Mouse (Mus musculus) lung, postnatal 0 days (tissue): ENCODE data around the gene Sin3a. TPM values are rescaled to one million over a fixed set of nuclear protein-coding genes. Genes with fewer than 3 reads are reported as not detected.

Experiments
- ATAC-seq: fragments of 200-750 bp; cut with Nextera tagmentation; 2 replicates; pipeline ENCODE4 v1.8.0; 2017; ENCODE audit warnings: moderate library complexity
- DNase-seq: peaks from one replicate; pipeline ENCODE4 v3.0.0-alpha.2; 2016; ENCODE audit warnings: low spot score
- H3K27ac ChIP-seq: fragments of 300-500 bp; sonication (generic); 2 replicates; pipeline ENCODE4 v1.5.1; 2014; ENCODE audit warnings: antibody characterized with exemption, mild to moderate bottlenecking, low read length, mixed read lengths
- H3K27me3 ChIP-seq: fragments of 300-500 bp; sonication (generic); replicated peaks from 2 replicates; pipeline ENCODE4 v1.6.1; 2014; ENCODE audit warnings: low read length, mixed read lengths; ENCODE audit not compliant: insufficient read depth
- H3K36me3 ChIP-seq: fragments of 300-500 bp; sonication (generic); 2 replicates; pipeline ENCODE4 v1.6.1; 2014; ENCODE audit warnings: low read length, mixed read lengths; ENCODE audit not compliant: insufficient read depth
- H3K4me1 ChIP-seq: fragments of 300-500 bp; sonication (generic); 2 replicates; pipeline ENCODE4 v1.6.1; 2014; ENCODE audit warnings: antibody characterized with exemption, low read depth, low read length, mixed read lengths; ENCODE audit not compliant: insufficient read depth
- H3K4me2 ChIP-seq: fragments of 300-500 bp; sonication (generic); replicated peaks from 2 replicates; pipeline ENCODE4 v1.6.1; 2014; ENCODE audit warnings: low read depth, mild to moderate bottlenecking, low read length, moderate library complexity, mixed read lengths
- H3K4me3 ChIP-seq: fragments of 300-500 bp; sonication (generic); 2 replicates; pipeline ENCODE4 v1.5.1; 2014; ENCODE audit warnings: low read depth, low read length
- H3K9ac ChIP-seq: fragments of 300-500 bp; sonication (generic); replicated peaks from 2 replicates; pipeline ENCODE4 v1.6.1; 2014; ENCODE audit warnings: low read depth, mild to moderate bottlenecking
- H3K9me3 ChIP-seq: fragments of 300-500 bp; sonication (generic); 2 replicates; pipeline ENCODE4 v1.6.1; 2016; ENCODE audit warnings: low read length, mixed read lengths
- CTCF ChIP-seq: IDR thresholded peaks from 2 replicates; pipeline ENCODE4 v1.5.1; 2016; ENCODE audit warnings: antibody characterized with exemption, mild to moderate bottlenecking
- EP300 ChIP-seq: IDR thresholded peaks from 2 replicates; pipeline ENCODE4 v1.6.1; 2016; ENCODE audit warnings: antibody characterized with exemption, mild to moderate bottlenecking, control low read depth
- WGBS: fragments of 180-500 bp; shearing (Covaris S2); extraction: QIAGEN DNeasy Blood & Tissue Kit; methylation state at CpG from one replicate; pipeline ENCODE4 v1.1.7; 2014; 5-methylcytosine and 5-hydroxymethylcytosine counted together
- polyA plus RNA-seq: library from polyadenylated mRNA; unstranded; fragments of >200 nt; fragmentation: Nextera tagmentation; extraction: Ambion mirVana; gene quantifications from 2 replicates; pipeline ENCODE4 v1.2.1, GENCODE M21; 2015

The Sin3a gene
- polyA plus RNA-seq, 1 experiment from 2014 or later: 14.3 TPM

- H3K9ac ChIP-seq: no peak overlapping the region
- H3K4me1 ChIP-seq: peaks cover 9% of the 10 kb centered on the region; the same call in 1 of the 2 replicates
- WGBS: 80% methylated on average over 7 of the region's 8 CpGs
- DNase-seq (no peak), ATAC-seq (no peak)
- no peaks in the 10 kb centered on the region for H3K27me3 ChIP-seq
- H3K4me3 ChIP-seq: no peak overlapping the region
- no peak overlapping the region for H3K4me2 ChIP-seq
- no peaks in the 10 kb centered on the region for H3K9me3 ChIP-seq
- no peaks in the 10 kb centered on the region for H3K36me3 ChIP-seq
- H3K27ac ChIP-seq: no peak overlapping the region
- no peak for TF ChIP-seq CTCF
- no peak for TF ChIP-seq EP300
Measured at GRCm38 (mm10) chr9:57156823-57157222, 85.0 kb downstream of the Sin3a start.

- 23% methylated on average over 13 of the region's 13 CpGs for WGBS
- H3K27ac ChIP-seq: 0 out of 2 replicates have a peak overlapping the region, but pooled peaks have one; percentile 21
Measured at GRCm38 (mm10) chr9:57157499-57157898, 85.7 kb downstream of the Sin3a start.

GRCm38 (mm10) chr9:57158013-57158470 is 86.2 kb downstream of the Sin3a start, which contains the start of gene Commd4:
Commd4 (minus strand) TSS chr9:57158331.
- Histone ChIP-seq H3K36me3 (no peaks in the 10 kb centered on the region), H3K4me1 (peaks cover 9% of the 10 kb centered on the region; the same call in 1 of the 2 replicates), H3K27ac (0 out of 2 replicates have a peak within 1 kb of the TSS, but pooled peaks have one; percentile 21), H3K9ac (peak within 1 kb of the TSS; percentile 58), H3K4me2 (peak within 1 kb of the TSS; percentile 98), H3K27me3 (no peaks in the 10 kb centered on the region), H3K4me3 (peak within 1 kb of the TSS; percentile 62), H3K9me3 (no peaks in the 10 kb centered on the region)
- DNase-seq (peak; percentile 99), ATAC-seq (peak; percentile 96)
- WGBS: under 1% methylated on average over 24 of the region's 24 CpGs
- peak; percentile 72 for TF ChIP-seq EP300
- TF ChIP-seq CTCF: peak; percentile 25

More at GRCm38 (mm10) chr9:57157499-57157898, 85.7 kb downstream of the Sin3a start:
- Histone ChIP-seq H3K9me3 (no peaks in the 10 kb centered on the region), H3K4me1 (peaks cover 9% of the 10 kb centered on the region; the same call in 1 of the 2 replicates), H3K9ac (peak overlapping the region; percentile 58), H3K27me3 (no peaks in the 10 kb centered on the region), H3K4me2 (peak overlapping the region; percentile 98), H3K36me3 (no peaks in the 10 kb centered on the region), H3K4me3 (peak overlapping the region; percentile 62)
- DNase-seq: no peak
- TF ChIP-seq CTCF: no peak
- TF ChIP-seq EP300: no peak
- ATAC-seq: no peak

GRCm38 (mm10) chr9:57158506-57158905 is 86.7 kb downstream of the Sin3a start:
- Histone ChIP-seq H3K4me3 (peak overlapping the region; percentile 62), H3K27me3 (no peaks in the 10 kb centered on the region), H3K36me3 (no peaks in the 10 kb centered on the region), H3K4me1 (peaks cover 9% of the 10 kb centered on the region; the same call in 1 of the 2 replicates), H3K27ac (no peak overlapping the region), H3K4me2 (peak overlapping the region; percentile 98), H3K9me3 (no peaks in the 10 kb centered on the region), H3K9ac (no peak overlapping the region; the same call in 1 of the 2 replicates)
- peak; percentile 19 for ATAC-seq
- TF ChIP-seq EP300 (no peak; the same call in 1 of the 2 replicates), CTCF (no peak)
- no peak for DNase-seq
- WGBS: 39% methylated on average over 11 of the region's 11 CpGs

GRCm38 (mm10) chr9:57162496-57162895 is 90.7 kb downstream of the Sin3a start:
- no peak overlapping the region for H3K27ac ChIP-seq
- no peak for TF ChIP-seq EP300
- peak; percentile 78 for TF ChIP-seq CTCF
- ATAC-seq: no peak
- no peaks in the 10 kb centered on the region for H3K9me3 ChIP-seq
- H3K27me3 ChIP-seq: no peaks in the 10 kb centered on the region
- no peak overlapping the region for H3K9ac ChIP-seq
- WGBS: 12% methylated on average over 3 of the region's 3 CpGs
- no peaks in the 10 kb centered on the region for H3K36me3 ChIP-seq
- H3K4me3 ChIP-seq: no peak overlapping the region
- DNase-seq: peak; percentile 48
- H3K4me2 ChIP-seq: no peak overlapping the region
- H3K4me1 ChIP-seq: peaks cover 8% of the 10 kb centered on the region; the same call in 1 of the 2 replicates

- no peak for ATAC-seq
- H3K36me3 ChIP-seq: no peaks in the 10 kb centered on the region
- no peak overlapping the region for H3K4me3 ChIP-seq
- no peak overlapping the region for H3K27ac ChIP-seq
- H3K27me3 ChIP-seq: no peaks in the 10 kb centered on the region
- H3K9ac ChIP-seq: no peak overlapping the region
- DNase-seq: no peak
- no peak overlapping the region for H3K4me2 ChIP-seq
- WGBS: 27% methylated on average over 2 of the region's 2 CpGs
- no peaks in the 10 kb centered on the region for H3K9me3 ChIP-seq
- H3K4me1 ChIP-seq: peaks cover 4% of the 10 kb centered on the region; the same call in 1 of the 2 replicates
- TF ChIP-seq CTCF (no peak), EP300 (no peak)
Measured at GRCm38 (mm10) chr9:57163137-57163536, 91.3 kb downstream of the Sin3a start.
